Mouse (Mus musculus) lung, postnatal 0 days (tissue): ENCODE data around the gene Znrf3. TPM values are rescaled to one million over a fixed set of nuclear protein-coding genes. Genes with fewer than 3 reads are reported as not detected.

Source experiments
- ATAC-seq: fragments of 200-750 bp; cut with Nextera tagmentation; 2 replicates; pipeline ENCODE4 v1.8.0; 2017; ENCODE audit warnings: moderate library complexity
- DNase-seq: peaks from one replicate; pipeline ENCODE4 v3.0.0-alpha.2; 2016; ENCODE audit warnings: low spot score
- H3K27ac ChIP-seq: fragments of 300-500 bp; sonication (generic); 2 replicates; pipeline ENCODE4 v1.5.1; 2014; ENCODE audit warnings: antibody characterized with exemption, mild to moderate bottlenecking, low read length, mixed read lengths
- H3K27me3 ChIP-seq: fragments of 300-500 bp; sonication (generic); replicated peaks from 2 replicates; pipeline ENCODE4 v1.6.1; 2014; ENCODE audit warnings: low read length, mixed read lengths; ENCODE audit not compliant: insufficient read depth
- H3K36me3 ChIP-seq: fragments of 300-500 bp; sonication (generic); 2 replicates; pipeline ENCODE4 v1.6.1; 2014; ENCODE audit warnings: low read length, mixed read lengths; ENCODE audit not compliant: insufficient read depth
- H3K4me1 ChIP-seq: fragments of 300-500 bp; sonication (generic); 2 replicates; pipeline ENCODE4 v1.6.1; 2014; ENCODE audit warnings: antibody characterized with exemption, low read depth, low read length, mixed read lengths; ENCODE audit not compliant: insufficient read depth
- H3K4me2 ChIP-seq: fragments of 300-500 bp; sonication (generic); replicated peaks from 2 replicates; pipeline ENCODE4 v1.6.1; 2014; ENCODE audit warnings: low read depth, mild to moderate bottlenecking, low read length, moderate library complexity, mixed read lengths
- H3K4me3 ChIP-seq: fragments of 300-500 bp; sonication (generic); 2 replicates; pipeline ENCODE4 v1.5.1; 2014; ENCODE audit warnings: low read depth, low read length
- H3K9ac ChIP-seq: fragments of 300-500 bp; sonication (generic); replicated peaks from 2 replicates; pipeline ENCODE4 v1.6.1; 2014; ENCODE audit warnings: low read depth, mild to moderate bottlenecking
- H3K9me3 ChIP-seq: fragments of 300-500 bp; sonication (generic); 2 replicates; pipeline ENCODE4 v1.6.1; 2016; ENCODE audit warnings: low read length, mixed read lengths
- CTCF ChIP-seq: IDR thresholded peaks from 2 replicates; pipeline ENCODE4 v1.5.1; 2016; ENCODE audit warnings: antibody characterized with exemption, mild to moderate bottlenecking
- EP300 ChIP-seq: IDR thresholded peaks from 2 replicates; pipeline ENCODE4 v1.6.1; 2016; ENCODE audit warnings: antibody characterized with exemption, mild to moderate bottlenecking, control low read depth
- WGBS: fragments of 180-500 bp; shearing (Covaris S2); extraction: QIAGEN DNeasy Blood & Tissue Kit; methylation state at CpG from one replicate; pipeline ENCODE4 v1.1.7; 2014; 5-methylcytosine and 5-hydroxymethylcytosine counted together
- polyA plus RNA-seq: library from polyadenylated mRNA; unstranded; fragments of >200 nt; fragmentation: Nextera tagmentation; extraction: Ambion mirVana; gene quantifications from 2 replicates; pipeline ENCODE4 v1.2.1, GENCODE M21; 2015

The Znrf3 gene
- polyA plus RNA-seq, 1 experiment from 2014 or later, result 16.3 TPM

DNA sequence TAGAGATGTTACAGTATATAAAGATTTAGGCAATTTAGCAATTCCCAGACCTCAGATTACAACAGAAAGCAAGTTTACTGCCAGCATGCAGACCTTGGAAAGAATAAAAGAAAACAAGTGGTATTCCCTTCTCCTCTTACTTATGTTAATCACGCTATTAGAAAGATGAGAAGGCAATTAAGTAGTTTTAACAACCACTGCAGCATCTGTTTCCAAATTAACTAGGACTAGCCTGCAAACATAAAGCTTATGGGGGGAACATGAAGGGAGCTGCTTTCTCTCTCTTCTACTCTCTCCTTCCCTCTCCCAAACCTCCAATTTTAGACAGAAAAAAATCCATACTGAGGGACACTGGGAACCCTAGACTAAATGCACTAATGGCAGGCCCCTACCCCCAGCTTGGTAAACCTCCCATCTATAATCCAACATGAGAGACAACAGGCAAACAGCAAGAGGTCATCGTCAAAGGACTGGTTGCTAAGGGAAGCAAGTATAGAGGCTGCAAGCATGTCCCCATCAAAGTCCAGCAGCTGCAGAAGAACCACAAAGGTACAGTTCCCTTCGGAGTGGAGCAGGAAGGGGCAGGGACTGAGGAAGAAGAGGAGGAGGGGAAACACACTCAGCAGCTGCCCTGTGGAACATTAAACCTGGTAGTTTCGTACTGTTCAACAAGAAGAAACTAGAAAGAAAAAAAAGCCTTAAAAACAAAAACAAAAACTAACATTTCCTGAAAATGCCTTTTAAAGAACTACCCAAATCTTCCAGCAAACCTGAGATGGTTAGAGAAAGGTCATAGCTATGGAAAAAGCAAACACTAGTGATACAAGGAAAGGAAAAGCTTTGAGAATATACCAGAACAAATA is 53.4 kb downstream of the Znrf3 start:
- Histone ChIP-seq H3K9ac (no peak overlapping the region), H3K4me1 (no peaks in the 10 kb centered on the region), H3K27me3 (no peaks in the 10 kb centered on the region), H3K36me3 (no peaks in the 10 kb centered on the region), H3K4me3 (no peak overlapping the region), H3K9me3 (no peaks in the 10 kb centered on the region), H3K4me2 (no peak overlapping the region), H3K27ac (no peak overlapping the region)
- TF ChIP-seq CTCF (no peak), EP300 (no peak)
- ATAC-seq (no peak), DNase-seq (no peak)
- 40% methylated on average over 4 of the region's 4 CpGs for WGBS

DNA sequence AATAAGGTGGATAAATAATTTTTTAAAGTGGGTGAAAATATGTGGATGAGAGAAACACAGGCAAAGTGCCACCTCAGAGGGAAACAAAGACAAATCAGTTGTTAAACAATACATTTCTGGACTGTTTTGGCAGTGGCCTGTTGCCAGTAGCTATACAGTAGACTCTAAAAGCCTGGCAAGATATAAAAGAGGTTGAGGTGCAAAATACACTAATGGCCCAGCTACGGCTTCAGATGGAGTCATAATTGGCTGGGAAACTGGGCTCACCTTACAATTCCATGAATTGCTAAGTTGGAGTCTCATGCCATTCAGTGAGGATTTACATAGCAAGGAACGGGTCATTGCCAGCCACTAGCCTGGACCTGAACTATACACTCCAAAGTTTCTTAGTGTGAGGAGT is 62.0 kb downstream of the Znrf3 start:
- 48% methylated on average over 2 of the region's 2 CpGs for WGBS
- no peaks in the 10 kb centered on the region for H3K9me3 ChIP-seq
- no peak for TF ChIP-seq CTCF
- no peak overlapping the region for H3K4me3 ChIP-seq
- H3K4me2 ChIP-seq, result no peak overlapping the region
- H3K27me3 ChIP-seq, result no peaks in the 10 kb centered on the region
- peaks cover 14% of the 10 kb centered on the region; the same call in 1 of the 2 replicates for H3K4me1 ChIP-seq
- H3K36me3 ChIP-seq, result no peaks in the 10 kb centered on the region
- no peak for ATAC-seq
- DNase-seq, result no peak
- no peak overlapping the region for H3K27ac ChIP-seq
- H3K9ac ChIP-seq, result no peak overlapping the region

DNA sequence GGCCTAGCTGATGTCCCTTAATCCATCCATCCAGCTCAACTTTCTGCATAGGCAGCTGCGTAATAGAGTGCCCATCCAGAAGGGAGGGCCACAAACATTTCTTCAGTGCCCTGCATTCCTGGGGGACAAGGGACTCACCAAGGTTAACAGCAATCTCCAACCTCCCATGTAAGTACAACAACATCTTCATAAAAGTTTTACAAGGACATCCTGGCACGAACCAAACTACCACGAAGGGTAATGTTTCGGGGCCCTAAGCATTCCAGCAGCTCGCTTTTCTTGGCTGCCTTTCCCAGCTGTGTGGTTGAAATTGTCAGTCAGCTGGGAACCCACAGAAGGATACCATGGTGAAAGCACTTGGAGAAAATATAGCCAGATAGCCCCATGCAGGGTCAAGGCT is 63.4 kb downstream of the Znrf3 start:
- no peak overlapping the region for H3K4me3 ChIP-seq
- no peaks in the 10 kb centered on the region for H3K27me3 ChIP-seq
- TF ChIP-seq EP300, result no peak
- TF ChIP-seq CTCF, result no peak
- 55% methylated on average over 5 of the region's 5 CpGs for WGBS
- H3K4me1 ChIP-seq, result peaks cover 14% of the 10 kb centered on the region; the same call in 1 of the 2 replicates
- no peak overlapping the region for H3K27ac ChIP-seq
- ATAC-seq (no peak), DNase-seq (no peak)
- H3K9me3 ChIP-seq, result no peaks in the 10 kb centered on the region
- H3K36me3 ChIP-seq, result no peaks in the 10 kb centered on the region
- no peak overlapping the region for H3K4me2 ChIP-seq
- H3K9ac ChIP-seq, result no peak overlapping the region

DNA sequence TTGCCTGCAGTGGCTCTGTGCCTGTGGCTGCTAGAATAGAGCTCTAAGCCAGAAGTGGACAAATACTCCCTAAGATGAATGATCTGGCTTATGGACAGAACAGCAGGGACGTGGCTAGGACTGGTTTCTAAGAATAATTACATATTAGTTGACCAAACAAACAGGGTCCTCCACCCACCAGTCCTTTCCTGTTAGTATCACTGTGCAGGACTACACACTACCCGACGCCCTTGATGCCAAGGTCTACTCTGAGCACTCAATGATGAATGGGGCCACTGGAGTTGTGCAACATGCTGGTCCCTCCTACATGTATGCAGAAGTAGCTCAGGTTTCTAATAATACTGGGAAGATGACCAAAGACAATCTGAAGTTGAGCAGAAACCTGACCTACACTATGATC is 64.4 kb downstream of the Znrf3 start:
- Histone ChIP-seq H3K4me1 (peaks cover 14% of the 10 kb centered on the region; the same call in 1 of the 2 replicates), H3K9ac (no peak overlapping the region), H3K36me3 (no peaks in the 10 kb centered on the region), H3K27ac (no peak overlapping the region), H3K9me3 (no peaks in the 10 kb centered on the region), H3K4me2 (no peak overlapping the region), H3K27me3 (no peaks in the 10 kb centered on the region), H3K4me3 (no peak overlapping the region)
- DNase-seq (peak; percentile 71), ATAC-seq (peak; percentile 87)
- WGBS, result 4% methylated on average over 3 of the region's 3 CpGs
- TF ChIP-seq EP300, result peak; percentile 58; the same call in 1 of the 2 replicates
- no peak for TF ChIP-seq CTCF

DNA sequence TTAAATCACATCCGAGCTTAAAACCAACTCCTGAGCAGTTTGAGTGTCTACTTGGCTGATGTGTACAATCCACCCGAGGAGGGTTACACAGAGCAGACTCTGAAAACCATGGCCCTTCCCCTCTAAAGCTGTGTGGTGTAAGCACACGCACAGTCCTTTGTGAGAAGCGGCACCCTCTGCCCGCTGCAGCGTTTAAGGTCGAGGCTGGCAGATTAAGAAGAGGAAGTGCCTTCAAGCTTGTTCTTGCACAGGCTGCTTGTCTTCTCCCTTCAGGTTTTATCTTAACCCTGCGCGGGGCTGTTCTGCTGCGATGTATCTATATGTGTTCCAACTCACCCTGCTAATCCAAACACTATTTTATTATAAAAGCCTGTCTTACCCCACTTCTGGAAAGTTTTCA is 75.5 kb downstream of the Znrf3 start:
- no peak overlapping the region for H3K4me3 ChIP-seq
- WGBS, result 39% methylated on average over 10 of the region's 10 CpGs
- no peak overlapping the region for H3K4me2 ChIP-seq
- peak overlapping the region; percentile 51; the same call in 1 of the 2 replicates for H3K27ac ChIP-seq
- H3K36me3 ChIP-seq, result no peaks in the 10 kb centered on the region
- ATAC-seq, result peak; percentile 26; the same call in 1 of the 2 replicates
- H3K9ac ChIP-seq, result no peak overlapping the region
- H3K9me3 ChIP-seq, result no peaks in the 10 kb centered on the region
- H3K27me3 ChIP-seq, result no peaks in the 10 kb centered on the region
- TF ChIP-seq CTCF, result no peak
- no peak for TF ChIP-seq EP300
- DNase-seq, result peak; percentile 44
- peaks cover 6% of the 10 kb centered on the region; the same call in 1 of the 2 replicates for H3K4me1 ChIP-seq

DNA sequence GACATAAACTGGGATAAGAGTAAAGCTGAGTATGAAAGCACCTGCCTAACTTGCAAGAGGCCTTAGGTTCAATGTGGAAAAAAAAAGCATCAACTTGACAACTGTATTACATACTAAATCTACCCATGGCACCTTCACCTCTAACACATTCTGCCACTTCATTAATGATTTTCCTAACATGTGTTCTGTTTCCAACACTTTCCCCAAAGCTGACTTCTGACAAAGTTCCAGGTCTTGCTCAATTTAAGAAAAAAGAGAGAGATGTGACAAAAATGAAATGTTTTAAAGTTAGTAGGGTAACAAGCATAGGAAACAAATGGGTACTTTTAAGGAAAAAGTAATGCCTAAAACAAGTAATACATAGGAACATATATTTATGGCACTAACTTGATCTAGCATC is 76.2 kb downstream of the Znrf3 start:
- no peak overlapping the region for H3K27ac ChIP-seq

More for the DNA sequence above, 76.2 kb downstream of the Znrf3 start:
- H3K36me3 ChIP-seq, result no peaks in the 10 kb centered on the region
- TF ChIP-seq CTCF (no peak), EP300 (peak; percentile 71)
- H3K9ac ChIP-seq, result no peak overlapping the region
- no peak overlapping the region for H3K4me2 ChIP-seq
- H3K4me1 ChIP-seq, result peaks cover 6% of the 10 kb centered on the region; the same call in 1 of the 2 replicates
- H3K27me3 ChIP-seq, result no peaks in the 10 kb centered on the region
- no peaks in the 10 kb centered on the region for H3K9me3 ChIP-seq
- DNase-seq (peak; percentile 54), ATAC-seq (no peak)
- no peak overlapping the region for H3K4me3 ChIP-seq
